16 mouse cellular contexts compared by ENCODE assay signal in genomic region chr2:91130126-91130525, GRCm38 (mm10). TPM values are rescaled to one million over a fixed set of nuclear protein-coding genes. Genes with fewer than 3 reads are reported as not detected.
A peak's percentile ranks its signal among the peaks of the same experiment; 100 is the strongest.
DNase-seq lines count a peak whose midpoint lies in the region; ATAC-seq and TF ChIP-seq lines count a peak whose summit lies in the region.
"Had no signal": no experiment of that assay in that cellular context is flagged by ENCODE, and none has a peak within 500 bp of the region (broad histone marks: within the 10 kb centered on the region; RNA-seq: fewer than 3 reads in every experiment).

No protein-coding gene starts in this region.

- no peaks in the 10 kb centered on the region for H3K9me3 ChIP-seq in midbrain, postnatal 0 days (ENCODE audit: low read length)
- H3K9me3 ChIP-seq in kidney, embryonic 14.5 days (ENCODE audit: control insufficient read depth, low read length) = no peaks in the 10 kb centered on the region
- H3K9me3 ChIP-seq: forebrain, embryonic 13.5 days; liver, embryonic 15.5 days had no signal

- 82% methylated on average over 6 of the region's 6 CpGs for WGBS in midbrain, postnatal 0 days
- 88% methylated on average over 6 of the region's 6 CpGs for WGBS in kidney, embryonic 14.5 days

- no peak for ATAC-seq in midbrain, postnatal 0 days (ENCODE audit: low FRiP score)
- ATAC-seq in kidney, embryonic 14.5 days (ENCODE audit: low FRiP score, low TSS enrichment) = no peak
- ATAC-seq: forebrain, embryonic 13.5 days; hindbrain, postnatal 0 days had no signal

- H3K27ac ChIP-seq in gastrocnemius, adult 2 months = no peak overlapping the region
- no peak overlapping the region for H3K27ac ChIP-seq in midbrain, postnatal 0 days (ENCODE audit: low read depth, low read length)
- H3K27ac ChIP-seq in kidney, embryonic 14.5 days (ENCODE audit: low read depth, low read length) = no peak overlapping the region
- H3K27ac ChIP-seq: forebrain, embryonic 13.5 days; hindbrain, postnatal 0 days; liver, embryonic 15.5 days had no signal

- no peaks in the 10 kb centered on the region for H3K27me3 ChIP-seq in midbrain, postnatal 0 days (ENCODE audit: insufficient read depth, low read length)
- H3K27me3 ChIP-seq in kidney, embryonic 14.5 days (ENCODE audit: control insufficient read depth, insufficient read depth, low read length) = no peaks in the 10 kb centered on the region
- H3K27me3 ChIP-seq: forebrain, embryonic 13.5 days; liver, embryonic 15.5 days had no signal

- no peaks in the 10 kb centered on the region for H3K4me1 ChIP-seq in midbrain, postnatal 0 days (ENCODE audit: insufficient read depth, low read length)
- H3K4me1 ChIP-seq in kidney, embryonic 14.5 days (ENCODE audit: control insufficient read depth, insufficient read depth, low read length) = no peaks in the 10 kb centered on the region
- H3K4me1 ChIP-seq: forebrain, embryonic 13.5 days; liver, embryonic 15.5 days had no signal

- no peaks in the 10 kb centered on the region for H3K36me3 ChIP-seq in midbrain, postnatal 0 days (ENCODE audit: insufficient read depth, low read length)
- no peaks in the 10 kb centered on the region for H3K36me3 ChIP-seq in kidney, embryonic 14.5 days (ENCODE audit: control insufficient read depth, insufficient read depth, low read length)
- H3K36me3 ChIP-seq: liver, embryonic 15.5 days had no signal

- TF ChIP-seq CTCF in gastrocnemius, adult 2 months (IDR thresholded peaks at IDR 0.05) = no peak
- TF ChIP-seq CTCF in midbrain, postnatal 0 days (IDR thresholded peaks at IDR 0.05) = no peak

- no peak overlapping the region for H3K9ac ChIP-seq in midbrain, postnatal 0 days (replicated peaks; ENCODE audit: low read length, poor library complexity, severe bottlenecking)
- no peak overlapping the region for H3K9ac ChIP-seq in kidney, embryonic 14.5 days (ENCODE audit: low read depth, low read length)
- H3K9ac ChIP-seq: forebrain, embryonic 13.5 days; liver, embryonic 15.5 days had no signal

- peak; percentile 67 for DNase-seq in gastrocnemius, adult 2 months
- no peak for DNase-seq in gastrocnemius, postnatal 36 days
- peak; percentile 5 for DNase-seq in Muller cell, postnatal 12 days (ENCODE audit: inconsistent ontology term)
- DNase-seq in fat pad, adult 2 months (ENCODE audit: extremely low read depth, low read depth, low spot score) = peak; percentile 61
- peak; percentile 73 for DNase-seq in ovary, postnatal 36 days (ENCODE audit: low spot score)
- no peak for DNase-seq in midbrain, postnatal 0 days (ENCODE audit: low spot score)
- DNase-seq: cerebellum, adult 11 months; kidney, adult 18-20 months; kidney, postnatal 4 days; lung, postnatal 10 days; midbrain, embryonic 14.5 days; thymus, postnatal 25 days had no signal

- H3K4me3 ChIP-seq in gastrocnemius, adult 2 months = no peak overlapping the region
- H3K4me3 ChIP-seq in midbrain, postnatal 0 days (ENCODE audit: low read depth, low read length) = no peak overlapping the region
- H3K4me3 ChIP-seq in kidney, embryonic 14.5 days (ENCODE audit: low read length) = no peak overlapping the region
- H3K4me3 ChIP-seq: forebrain, embryonic 13.5 days; liver, embryonic 15.5 days had no signal

- intact Hi-C loops in gastrocnemius, adult 2 months (cut with DNase I) = no loop called here
- intact Hi-C loops in gastrocnemius, postnatal 36 days (cut with DNase I) = no loop called here

- no peak overlapping the region for H3K4me2 ChIP-seq in midbrain, postnatal 0 days (ENCODE audit: low read depth, low read length, poor library complexity, severe bottlenecking)
- H3K4me2 ChIP-seq in kidney, embryonic 14.5 days (replicated peaks; ENCODE audit: low read depth, low read length) = no peak overlapping the region
- H3K4me2 ChIP-seq: forebrain, embryonic 13.5 days; liver, embryonic 15.5 days had no signal

RNA-seq across cellular contexts. Expression of gene Mybpc3, which starts 12.2 kb away (rescaled TPM):
- under 1 TPM in 1 of 2 experiments, not detected in 1; 0.06 TPM for total RNA-seq in gastrocnemius, adult 2 months (2021)
- not detected for total RNA-seq in gastrocnemius, postnatal 36 days (2021)
- total RNA-seq in midbrain, postnatal 0 days (2014; rRNA removed) = 0.09 TPM in 1 of 2 replicates, not detected in the other
- polyA plus RNA-seq in midbrain, postnatal 0 days (2015; fragmentation: Nextera tagmentation; extraction: Ambion mirVana) = not detected in 2 replicates
- not detected in 2 replicates for polyA plus RNA-seq in kidney, embryonic 14.5 days (2014; fragmentation: Nextera tagmentation; extraction: Ambion mirVana)
- polyA plus RNA-seq: forebrain, embryonic 13.5 days; midbrain, embryonic 14.5 days had no signal

RNA-seq across cellular contexts. Expression of gene Spi1, which starts 47.9 kb away (rescaled TPM):
- total RNA-seq in gastrocnemius, adult 2 months (2021) = 1 to 10 TPM in 1 of 2 experiments, under 1 TPM in 1; 0.87 to 1.2 TPM
- 1 to 10 TPM in 1 of 2 experiments, under 1 TPM in 1; 0.91 to 1.1 TPM for total RNA-seq in gastrocnemius, postnatal 36 days (2021)
- total RNA-seq in midbrain, postnatal 0 days (2014; rRNA removed) = 4.4 and 10.0 TPM in 2 replicates
- 4.0 and 4.2 TPM in 2 replicates for polyA plus RNA-seq in midbrain, postnatal 0 days (2015; fragmentation: Nextera tagmentation; extraction: Ambion mirVana)
- 2.2 and 3.7 TPM in 2 replicates for polyA plus RNA-seq in kidney, embryonic 14.5 days (2014; fragmentation: Nextera tagmentation; extraction: Ambion mirVana)

RNA-seq across cellular contexts. Expression of gene Madd, which starts 53.5 kb away (rescaled TPM):
- total RNA-seq in gastrocnemius, adult 2 months (2021) = 1 to 10 TPM; 2.9 to 4.0 TPM
- 1 to 10 TPM; 4.1 to 5.0 TPM for total RNA-seq in gastrocnemius, postnatal 36 days (2021)
- total RNA-seq in midbrain, postnatal 0 days (2014; rRNA removed) = 74.8 and 87.1 TPM in 2 replicates
- polyA plus RNA-seq in midbrain, postnatal 0 days (2015; fragmentation: Nextera tagmentation; extraction: Ambion mirVana) = 36.9 and 39.8 TPM in 2 replicates
- polyA plus RNA-seq in kidney, embryonic 14.5 days (2014; fragmentation: Nextera tagmentation; extraction: Ambion mirVana) = 5.3 and 7.6 TPM in 2 replicates

RNA-seq across cellular contexts. Expression of gene Slc39a13, which starts 59.9 kb away (rescaled TPM):
- total RNA-seq in gastrocnemius, adult 2 months (2021) = 10 to 100 TPM; 18.7 to 22.0 TPM
- total RNA-seq in gastrocnemius, postnatal 36 days (2021) = 10 to 100 TPM; 21.1 to 21.7 TPM
- 34.1 and 40.3 TPM in 2 replicates for total RNA-seq in midbrain, postnatal 0 days (2014; rRNA removed)
- polyA plus RNA-seq in midbrain, postnatal 0 days (2015; fragmentation: Nextera tagmentation; extraction: Ambion mirVana) = 22.7 and 26.3 TPM in 2 replicates
- polyA plus RNA-seq in kidney, embryonic 14.5 days (2014; fragmentation: Nextera tagmentation; extraction: Ambion mirVana) = 31.1 and 32.8 TPM in 2 replicates

Comparison
In these comparisons a context has a peak if more than half of its experiments do, and no peak if none do; other contexts are left out.
1. DNase-seq: peak in gastrocnemius, adult 2 months (single experiment), Muller cell, postnatal 12 days (single experiment), fat pad, adult 2 months (single experiment) and ovary, postnatal 36 days (single experiment); none in gastrocnemius, postnatal 36 days (0 of 2) and midbrain, postnatal 0 days (single experiment).
2. RNA of gene Madd, which starts 53.5 kb away (total RNA-seq): 74.8 to 87.1 TPM in midbrain, postnatal 0 days; 4.1 to 5.0 TPM in gastrocnemius, postnatal 36 days and 2.9 to 4.0 TPM in gastrocnemius, adult 2 months; every median in the first group is over 10 times any median in the second.